ENCODE assay signal across 17 mouse cellular contexts in the genomic region with DNA sequence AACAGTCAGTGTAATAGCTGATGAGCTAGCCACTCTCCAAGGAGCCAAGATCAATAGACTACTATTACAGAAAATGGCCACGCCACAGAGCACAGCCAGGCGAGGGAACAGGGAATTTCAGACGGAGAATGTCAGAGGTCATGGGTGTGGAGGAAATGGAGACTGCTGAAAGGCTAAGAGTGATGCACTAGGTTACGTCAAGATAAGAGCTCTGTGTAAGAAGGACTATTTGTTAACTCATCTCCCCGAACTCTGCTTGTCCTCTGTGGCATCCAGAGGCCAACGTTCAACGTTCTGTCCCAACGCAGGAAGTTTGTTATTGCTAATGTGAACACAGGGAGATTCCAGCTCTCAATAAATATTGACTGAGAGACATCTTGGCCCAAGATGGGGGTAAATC.
DNase-seq lines count a peak whose midpoint lies in the region; ATAC-seq lines count a peak whose summit lies in the region.
"Had no signal": no experiment of that assay in that cellular context is flagged by ENCODE, and none has a peak within 500 bp of the region (broad histone marks: within the 10 kb centered on the region; RNA-seq: fewer than 3 reads in every experiment).

No protein-coding gene starts in this region.

- no peak overlapping the region for H3K9ac ChIP-seq in heart, embryonic 12.5 days
- H3K9ac ChIP-seq in kidney, embryonic 16.5 days (replicated peaks; ENCODE audit: low read length), result no peak overlapping the region
- H3K9ac ChIP-seq: forebrain, embryonic 12.5 days; heart, embryonic 13.5 days; hindbrain, embryonic 12.5 days; limb, embryonic 13.5 days; midbrain, embryonic 13.5 days; neural tube, embryonic 12.5 days had no signal

- H3K27me3 ChIP-seq in heart, embryonic 12.5 days (replicated peaks), result no peaks in the 10 kb centered on the region
- no peaks in the 10 kb centered on the region for H3K27me3 ChIP-seq in kidney, embryonic 16.5 days (ENCODE audit: insufficient read depth, low read length)
- H3K27me3 ChIP-seq: forebrain, embryonic 12.5 days; heart, embryonic 13.5 days; hindbrain, embryonic 12.5 days; limb, embryonic 13.5 days; neural tube, embryonic 12.5 days; Patski had no signal

- DNase-seq in adrenal gland, adult (ENCODE audit: inconsistent age in 2 of 2, low spot score in 1 of 2), result peak; percentile 17 to 45
- no peak for DNase-seq in adrenal gland, adult 18-20 months (ENCODE audit: low spot score in 2 of 2)
- peak; percentile 48 for DNase-seq in heart, adult 8-10 months (ENCODE audit: low spot score)
- peak; percentile 43 for DNase-seq in kidney, adult 9 months
- DNase-seq in layer of hippocampus, adult 18-20 months (ENCODE audit: low spot score in 2 of 2), result no peak
- DNase-seq in left cerebral cortex, adult 18-20 months (ENCODE audit: low spot score in 2 of 2), result no peak
- DNase-seq: cerebellum, adult 18-20 months; lung, postnatal 10 days had no signal

- no peak overlapping the region for H3K4me3 ChIP-seq in heart, embryonic 12.5 days
- H3K4me3 ChIP-seq in kidney, embryonic 16.5 days (ENCODE audit: low read length), result no peak overlapping the region
- H3K4me3 ChIP-seq: forebrain, embryonic 12.5 days; heart, embryonic 13.5 days; hindbrain, embryonic 12.5 days; limb, embryonic 13.5 days; midbrain, embryonic 13.5 days; neural tube, embryonic 12.5 days had no signal

- no peak overlapping the region for H3K27ac ChIP-seq in heart, embryonic 12.5 days (ENCODE audit: poor library complexity, severe bottlenecking)
- H3K27ac ChIP-seq in kidney, embryonic 16.5 days (ENCODE audit: low read length), result no peak overlapping the region
- H3K27ac ChIP-seq: forebrain, embryonic 12.5 days; heart, embryonic 13.5 days; hindbrain, embryonic 12.5 days; limb, embryonic 13.5 days; midbrain, embryonic 13.5 days; neural tube, embryonic 12.5 days had no signal

- peaks cover 11% of the 10 kb centered on the region for H3K4me1 ChIP-seq in heart, embryonic 12.5 days (replicated peaks)
- H3K4me1 ChIP-seq in kidney, embryonic 16.5 days (ENCODE audit: insufficient read depth, low read length), result no peaks in the 10 kb centered on the region
- H3K4me1 ChIP-seq: forebrain, embryonic 12.5 days; hindbrain, embryonic 12.5 days; midbrain, embryonic 13.5 days; neural tube, embryonic 12.5 days had no signal

- no peak overlapping the region for H3K4me2 ChIP-seq in heart, embryonic 12.5 days
- no peak overlapping the region for H3K4me2 ChIP-seq in kidney, embryonic 16.5 days (replicated peaks; ENCODE audit: low read depth, low read length)
- H3K4me2 ChIP-seq: forebrain, embryonic 12.5 days; heart, embryonic 13.5 days; hindbrain, embryonic 12.5 days; limb, embryonic 13.5 days; midbrain, embryonic 13.5 days; neural tube, embryonic 12.5 days had no signal

- WGBS in heart, embryonic 12.5 days, result 26% methylated on average over 8 of the region's 8 CpGs
- 45% methylated on average over 8 of the region's 8 CpGs for WGBS in kidney, embryonic 16.5 days

- no peak for ATAC-seq in heart, embryonic 12.5 days (ENCODE audit: insufficient number of reproducible peaks, low FRiP score)
- ATAC-seq in kidney, embryonic 16.5 days (ENCODE audit: low FRiP score, low TSS enrichment), result no peak
- ATAC-seq: midbrain, embryonic 13.5 days; Patski had no signal

- H3K36me3 ChIP-seq in heart, embryonic 12.5 days, result no peaks in the 10 kb centered on the region
- H3K36me3 ChIP-seq in kidney, embryonic 16.5 days (ENCODE audit: insufficient read depth, low read length), result no peaks in the 10 kb centered on the region
- H3K36me3 ChIP-seq: forebrain, embryonic 12.5 days; heart, embryonic 13.5 days; hindbrain, embryonic 12.5 days; limb, embryonic 13.5 days; midbrain, embryonic 13.5 days; neural tube, embryonic 12.5 days had no signal

- no peaks in the 10 kb centered on the region for H3K9me3 ChIP-seq in heart, embryonic 12.5 days (replicated peaks)
- H3K9me3 ChIP-seq in kidney, embryonic 16.5 days (ENCODE audit: low read length), result no peaks in the 10 kb centered on the region
- H3K9me3 ChIP-seq: forebrain, embryonic 12.5 days; heart, embryonic 13.5 days; hindbrain, embryonic 12.5 days; limb, embryonic 13.5 days; midbrain, embryonic 13.5 days; neural tube, embryonic 12.5 days had no signal

Comparison
In these comparisons a context has a peak if more than half of its experiments do, and no peak if none do; other contexts are left out.
1. DNase-seq: peak in adrenal gland, adult (2 of 2), heart, adult 8-10 months (single experiment) and kidney, adult 9 months (single experiment); none in adrenal gland, adult 18-20 months (0 of 2), layer of hippocampus, adult 18-20 months (0 of 2) and left cerebral cortex, adult 18-20 months (0 of 2).